Mouse (Mus musculus) liver, adult 2 months (tissue): ENCODE data around the gene Pigyl.

Source experiments
- CTCF ChIP-seq: fragments of 200-500 bp; IDR thresholded peaks from 2 replicates; pipeline ENCODE4 v1.5.1; 2011; ENCODE audit warnings: low read depth, low read length, control low read depth
- POLR2A ChIP-seq: fragments of 200-500 bp; IDR thresholded peaks from 2 replicates; pipeline ENCODE4 v1.6.1; 2011; ENCODE audit warnings: low read length, control low read depth; ENCODE audit not compliant: insufficient read depth; ENCODE audit errors: extremely low read depth

- TF ChIP-seq CTCF, result no peak
- TF ChIP-seq POLR2A, result no peak
These were observed 34.6 kb upstream of the Pigyl start for GRCm38 (mm10) chr9:22122005-22122404.
